8 mouse cellular contexts compared by ENCODE assay signal in genomic region chrX:160598562-160599458, GRCm38 (mm10).
A peak's percentile ranks its signal among the peaks of the same experiment; 100 is the strongest.
DNase-seq lines count a peak whose midpoint lies in the region; ATAC-seq and TF ChIP-seq lines count a peak whose summit lies in the region.

No protein-coding gene starts in this region.

- WGBS in limb, embryonic 11.5 days: 53% methylated on average over 3 of the region's 3 CpGs
- 52% methylated on average over 3 of the region's 3 CpGs for WGBS in limb, embryonic 10.5 days
- 46% methylated on average over 3 of the region's 3 CpGs for WGBS in forebrain, embryonic 11.5 days
- WGBS in hindbrain, postnatal 0 days: 35% methylated on average over 3 of the region's 3 CpGs
- 47% methylated on average over 3 of the region's 3 CpGs for WGBS in stomach, postnatal 0 days

- peak; percentile 83 for ATAC-seq in limb, embryonic 11.5 days (ENCODE audit: insufficient number of reproducible peaks, low FRiP score, low TSS enrichment, low read depth)
- ATAC-seq in forebrain, embryonic 11.5 days (replicated peaks; ENCODE audit: low FRiP score): peak; percentile 94
- peak; percentile 80 for ATAC-seq in hindbrain, postnatal 0 days
- ATAC-seq in stomach, postnatal 0 days (ENCODE audit: low FRiP score, low TSS enrichment): peak; percentile 43
- ATAC-seq in erythroblast, adult 5-6 weeks (replicated peaks; ENCODE audit: low FRiP score, poor library complexity, severe bottlenecking): no peak

- H3K4me3 ChIP-seq in limb, embryonic 11.5 days (ENCODE audit: low read depth, low read length): no peak overlapping the region
- no peak overlapping the region for H3K4me3 ChIP-seq in limb, embryonic 10.5 days
- no peak overlapping the region for H3K4me3 ChIP-seq in forebrain, embryonic 11.5 days (ENCODE audit: low read depth, low read length)
- no peak overlapping the region for H3K4me3 ChIP-seq in hindbrain, postnatal 0 days (ENCODE audit: low read length)
- H3K4me3 ChIP-seq in stomach, postnatal 0 days (ENCODE audit: low read depth, low read length): no peak overlapping the region

- no peaks in the 10 kb centered on the region; the same call in 1 of the 2 replicates for H3K27me3 ChIP-seq in limb, embryonic 11.5 days (ENCODE audit: control insufficient read depth, insufficient read depth, low read length)
- H3K27me3 ChIP-seq in limb, embryonic 10.5 days (ENCODE audit: low read depth, poor library complexity, severe bottlenecking): peaks cover 80% of the 10 kb centered on the region
- peaks cover 11% of the 10 kb centered on the region for H3K27me3 ChIP-seq in forebrain, embryonic 11.5 days (ENCODE audit: control insufficient read depth, insufficient read depth, low read length)
- H3K27me3 ChIP-seq in hindbrain, postnatal 0 days (ENCODE audit: insufficient read depth, low read length): no peaks in the 10 kb centered on the region
- no peaks in the 10 kb centered on the region for H3K27me3 ChIP-seq in stomach, postnatal 0 days (ENCODE audit: control insufficient read depth, insufficient read depth, low read length)

- TF ChIP-seq EP300 in stomach, postnatal 0 days (optimal IDR thresholded peaks at IDR 0.05): no peak

- no peak overlapping the region for H3K27ac ChIP-seq in limb, embryonic 11.5 days (replicated peaks; ENCODE audit: low read depth, low read length)
- H3K27ac ChIP-seq in limb, embryonic 10.5 days: no peak overlapping the region
- peak overlapping the region; percentile 79 for H3K27ac ChIP-seq in forebrain, embryonic 11.5 days (ENCODE audit: low read depth, low read length)
- no peak overlapping the region for H3K27ac ChIP-seq in hindbrain, postnatal 0 days
- H3K27ac ChIP-seq in stomach, postnatal 0 days (replicated peaks): 0 out of 2 replicates have a peak overlapping the region, but pooled peaks have one; percentile 8

- H3K4me1 ChIP-seq in limb, embryonic 11.5 days (ENCODE audit: control insufficient read depth, insufficient read depth, low read length): no peaks in the 10 kb centered on the region
- H3K4me1 ChIP-seq in limb, embryonic 10.5 days: peaks cover 15% of the 10 kb centered on the region
- peaks cover 5% of the 10 kb centered on the region; the same call in 1 of the 2 replicates for H3K4me1 ChIP-seq in forebrain, embryonic 11.5 days (replicated peaks; ENCODE audit: control insufficient read depth, insufficient read depth, low read length)
- H3K4me1 ChIP-seq in hindbrain, postnatal 0 days (ENCODE audit: insufficient read depth, low read length): no peaks in the 10 kb centered on the region
- H3K4me1 ChIP-seq in stomach, postnatal 0 days (replicated peaks; ENCODE audit: control insufficient read depth, insufficient read depth): no peaks in the 10 kb centered on the region

- no peak overlapping the region for H3K9ac ChIP-seq in limb, embryonic 11.5 days (ENCODE audit: low read length)
- no peak overlapping the region for H3K9ac ChIP-seq in forebrain, embryonic 11.5 days (ENCODE audit: low read length)
- no peak overlapping the region for H3K9ac ChIP-seq in hindbrain, postnatal 0 days (replicated peaks; ENCODE audit: low read length)
- H3K9ac ChIP-seq in stomach, postnatal 0 days (ENCODE audit: low read length): no peak overlapping the region

- peak; percentile 45 for DNase-seq in limb, embryonic 11.5 days (ENCODE audit: low spot score)
- DNase-seq in limb, embryonic 10.5 days (ENCODE audit: low spot score): no peak
- peak; percentile 78 for DNase-seq in forebrain, embryonic 11.5 days (ENCODE audit: low spot score)
- peak; percentile 38 for DNase-seq in hindbrain, postnatal 0 days (ENCODE audit: low spot score)
- DNase-seq in lung, postnatal 36 days: peak; percentile 67
- DNase-seq in stomach, postnatal 0 days (ENCODE audit: low spot score): no peak
- no peak for DNase-seq in layer of hippocampus, adult 11-12 months (ENCODE audit: low spot score)

- H3K36me3 ChIP-seq in limb, embryonic 11.5 days (ENCODE audit: control insufficient read depth, insufficient read depth, low read length): no peaks in the 10 kb centered on the region
- no peaks in the 10 kb centered on the region for H3K36me3 ChIP-seq in limb, embryonic 10.5 days
- no peaks in the 10 kb centered on the region for H3K36me3 ChIP-seq in forebrain, embryonic 11.5 days (ENCODE audit: control insufficient read depth, insufficient read depth, low read length)
- no peaks in the 10 kb centered on the region for H3K36me3 ChIP-seq in hindbrain, postnatal 0 days (ENCODE audit: insufficient read depth, low read length)
- no peaks in the 10 kb centered on the region for H3K36me3 ChIP-seq in stomach, postnatal 0 days (ENCODE audit: control insufficient read depth, insufficient read depth, low read length)

- no peak for TF ChIP-seq CTCF in hindbrain, postnatal 0 days (IDR thresholded peaks at IDR 0.05; ENCODE audit: low read depth)
- no peak for TF ChIP-seq CTCF in stomach, postnatal 0 days (IDR thresholded peaks at IDR 0.05; ENCODE audit: low read depth)

- no peak overlapping the region for H3K4me2 ChIP-seq in limb, embryonic 11.5 days (ENCODE audit: low read depth, severe bottlenecking)
- H3K4me2 ChIP-seq in forebrain, embryonic 11.5 days (ENCODE audit: low read depth, low read length, severe bottlenecking): no peak overlapping the region
- H3K4me2 ChIP-seq in hindbrain, postnatal 0 days (ENCODE audit: low read depth, low read length): no peak overlapping the region
- H3K4me2 ChIP-seq in stomach, postnatal 0 days (replicated peaks; ENCODE audit: low read depth): no peak overlapping the region

- H3K9me3 ChIP-seq in limb, embryonic 11.5 days (ENCODE audit: control insufficient read depth, low read length): no peaks in the 10 kb centered on the region
- no peaks in the 10 kb centered on the region for H3K9me3 ChIP-seq in limb, embryonic 10.5 days (replicated peaks)
- no peaks in the 10 kb centered on the region for H3K9me3 ChIP-seq in forebrain, embryonic 11.5 days (ENCODE audit: control insufficient read depth, low read length)
- no peaks in the 10 kb centered on the region for H3K9me3 ChIP-seq in hindbrain, postnatal 0 days (ENCODE audit: low read length)
- H3K9me3 ChIP-seq in stomach, postnatal 0 days (ENCODE audit: control insufficient read depth, low read length): no peaks in the 10 kb centered on the region

Comparison
In these comparisons a context has a peak if more than half of its experiments do, and no peak if none do; other contexts are left out.
1. DNase-seq: peak in limb, embryonic 11.5 days (single experiment), forebrain, embryonic 11.5 days (single experiment), hindbrain, postnatal 0 days (single experiment) and lung, postnatal 36 days (single experiment); none in limb, embryonic 10.5 days (single experiment), stomach, postnatal 0 days (single experiment) and layer of hippocampus, adult 11-12 months (single experiment).
2. H3K27ac ChIP-seq: peak in forebrain, embryonic 11.5 days (single experiment) and stomach, postnatal 0 days (single experiment); none in limb, embryonic 11.5 days (single experiment), limb, embryonic 10.5 days (single experiment) and hindbrain, postnatal 0 days (single experiment).